Mouse (Mus musculus) liver, embryonic 14.5 days (tissue): ENCODE measurements at regions not wholly inside any gene's neighbourhood (a gene's known extent, or its start where the extent isn't known, plus 50 kb on each side); places are given as distances from the start of the nearest gene placed in this dataset.

ENCODE experiments used
- CTCF ChIP-seq: IDR thresholded peaks from 2 replicates; pipeline ENCODE4 v1.5.1; 2016; ENCODE audit warnings: antibody characterized with exemption, low read depth, control low read depth
- EP300 ChIP-seq: IDR thresholded peaks from 2 replicates; pipeline ENCODE4 v1.6.1; 2016; ENCODE audit warnings: antibody characterized with exemption, low read depth

GRCm38 (mm10) chr1:35865263-35865662 lies 202.9 kb upstream of the Hs6st1 start:
- no peak for TF ChIP-seq EP300
- TF ChIP-seq CTCF: no peak
